Mouse (Mus musculus): ENCODE data around the gene Rer1. TPM values are rescaled to one million over a fixed set of nuclear protein-coding genes. Genes with fewer than 3 reads are reported as not detected.
"Not testable (repeated sequence)": the region's sequence is repeated elsewhere in the genome, so short reads cannot be mapped to it uniquely, and the experiment has no call there.

The Rer1 gene
- polyA plus RNA-seq, 1 experiment from 2014 or later: 136 TPM

GRCm38 (mm10) chr4:155090688-155091449, 4.7 kb upstream of the Rer1 start:
- ATAC-seq (ENCODE audit: insufficient number of reproducible peaks, low FRiP score): no peak
- Histone ChIP-seq H3K27ac (ENCODE audit: poor library complexity, severe bottlenecking) (no peak overlapping the region), H3K9ac (no peak overlapping the region), H3K4me3 (no peak overlapping the region), H3K4me1 (replicated peaks) (peaks cover 11% of the 10 kb centered on the region), H3K27me3 (replicated peaks) (no peaks in the 10 kb centered on the region), H3K4me2 (no peak overlapping the region), H3K9me3 (replicated peaks) (no peaks in the 10 kb centered on the region), H3K36me3 (peaks cover 13% of the 10 kb centered on the region; the same call in 1 of the 2 replicates)
- WGBS: 89% methylated on average over 13 of the region's 13 CpGs

- H3K9ac ChIP-seq: no peak overlapping the region
- no peaks in the 10 kb centered on the region for H3K27me3 ChIP-seq (replicated peaks)
- no peak for ATAC-seq (ENCODE audit: insufficient number of reproducible peaks, low FRiP score)
- H3K4me3 ChIP-seq: no peak overlapping the region
- H3K4me1 ChIP-seq (replicated peaks): peaks cover 11% of the 10 kb centered on the region
- H3K4me2 ChIP-seq: no peak overlapping the region
- H3K9me3 ChIP-seq (replicated peaks): no peaks in the 10 kb centered on the region
- 89% methylated on average over 4 of the region's 4 CpGs for WGBS
- H3K36me3 ChIP-seq: peaks cover 13% of the 10 kb centered on the region; the same call in 1 of the 2 replicates
- no peak overlapping the region for H3K27ac ChIP-seq (ENCODE audit: poor library complexity, severe bottlenecking)
These were observed 4.0 kb upstream of the Rer1 start for GRCm38 (mm10) chr4:155090147-155090546.

GRCm38 (mm10) chr4:155089241-155089640, 3.1 kb upstream of the Rer1 start:
- ATAC-seq (ENCODE audit: insufficient number of reproducible peaks, low FRiP score): no peak
- 86% methylated on average over 5 of the region's 5 CpGs for WGBS
- Histone ChIP-seq H3K36me3 (peaks cover 13% of the 10 kb centered on the region; the same call in 1 of the 2 replicates), H3K27ac (ENCODE audit: poor library complexity, severe bottlenecking) (no peak overlapping the region), H3K27me3 (replicated peaks) (no peaks in the 10 kb centered on the region), H3K4me3 (no peak overlapping the region), H3K4me1 (replicated peaks) (peaks cover 20% of the 10 kb centered on the region), H3K4me2 (no peak overlapping the region), H3K9ac (no peak overlapping the region), H3K9me3 (replicated peaks) (no peaks in the 10 kb centered on the region)

GRCm38 (mm10) chr4:155085206-155086107, 725 bp downstream of the Rer1 start:
- ATAC-seq (ENCODE audit: insufficient number of reproducible peaks, low FRiP score): peak; percentile 79; the same call in 1 of the 2 replicates
- 6% methylated on average over 29 of the region's 35 CpGs for WGBS
- Histone ChIP-seq H3K27me3 (replicated peaks) (no peaks in the 10 kb centered on the region), H3K36me3 (peaks cover 22% of the 10 kb centered on the region), H3K9me3 (replicated peaks) (no peaks in the 10 kb centered on the region), H3K27ac (ENCODE audit: poor library complexity, severe bottlenecking) (peak overlapping the region; percentile 94), H3K4me1 (replicated peaks) (peaks cover 43% of the 10 kb centered on the region), H3K4me3 (peak overlapping the region; percentile 88), H3K9ac (peak overlapping the region; percentile 96), H3K4me2 (peak overlapping the region; percentile 93)

- H3K36me3 ChIP-seq: peaks cover 33% of the 10 kb centered on the region
- no peak for ATAC-seq (ENCODE audit: insufficient number of reproducible peaks, low FRiP score)
- H3K4me2 ChIP-seq: peak overlapping the region; percentile 93
- 86% methylated on average over 7 of the region's 7 CpGs for WGBS
- H3K27ac ChIP-seq (ENCODE audit: poor library complexity, severe bottlenecking): no peak overlapping the region
- no peaks in the 10 kb centered on the region for H3K27me3 ChIP-seq (replicated peaks)
- H3K4me3 ChIP-seq: no peak overlapping the region
- H3K9me3 ChIP-seq (replicated peaks): no peaks in the 10 kb centered on the region
- H3K9ac ChIP-seq: 0 out of 2 replicates have a peak overlapping the region, but pooled peaks have one; percentile 96
- peaks cover 43% of the 10 kb centered on the region for H3K4me1 ChIP-seq (replicated peaks)
These were observed 1.8 kb downstream of the Rer1 start for GRCm38 (mm10) chr4:155084351-155084750.

- ATAC-seq (ENCODE audit: insufficient number of reproducible peaks, low FRiP score): no peak
- no peak overlapping the region for H3K27ac ChIP-seq (ENCODE audit: poor library complexity, severe bottlenecking)
- no peak overlapping the region for H3K4me2 ChIP-seq
- peaks cover 43% of the 10 kb centered on the region for H3K4me1 ChIP-seq (replicated peaks)
- 79% methylated on average over 4 of the region's 4 CpGs for WGBS
- H3K9ac ChIP-seq: no peak overlapping the region
- no peak overlapping the region for H3K4me3 ChIP-seq
- peaks cover 34% of the 10 kb centered on the region for H3K36me3 ChIP-seq
- no peaks in the 10 kb centered on the region for H3K27me3 ChIP-seq (replicated peaks)
- H3K9me3 ChIP-seq (replicated peaks): no peaks in the 10 kb centered on the region
These were observed 2.6 kb downstream of the Rer1 start for GRCm38 (mm10) chr4:155083553-155083952.

GRCm38 (mm10) chr4:155079666-155080065, 6.5 kb downstream of the Rer1 start:
- Histone ChIP-seq H3K4me1 (replicated peaks) (peaks cover 27% of the 10 kb centered on the region), H3K4me3 (no peak overlapping the region), H3K9me3 (replicated peaks) (no peaks in the 10 kb centered on the region), H3K36me3 (peaks cover 71% of the 10 kb centered on the region), H3K9ac (no peak overlapping the region), H3K4me2 (no peak overlapping the region), H3K27ac (ENCODE audit: poor library complexity, severe bottlenecking) (no peak overlapping the region), H3K27me3 (replicated peaks) (no peaks in the 10 kb centered on the region)
- no peak for ATAC-seq (ENCODE audit: insufficient number of reproducible peaks, low FRiP score)
- 92% methylated on average over 6 of the region's 6 CpGs for WGBS

- WGBS: 86% methylated on average over 10 of the region's 10 CpGs
- not testable (repeated sequence) for ATAC-seq (ENCODE audit: insufficient number of reproducible peaks, low FRiP score); H3K9me3 ChIP-seq (replicated peaks); H3K9ac ChIP-seq; H3K27ac ChIP-seq (ENCODE audit: poor library complexity, severe bottlenecking); H3K27me3 ChIP-seq (replicated peaks); H3K4me3 ChIP-seq; H3K4me2 ChIP-seq
- Histone ChIP-seq H3K36me3 (peaks cover 78% of the 10 kb centered on the region), H3K4me1 (replicated peaks) (peaks cover 18% of the 10 kb centered on the region)
These were observed 7.4 kb downstream of the Rer1 start for GRCm38 (mm10) chr4:155078808-155079207.

- Histone ChIP-seq H3K4me2 (no peak overlapping the region), H3K4me1 (replicated peaks) (no peaks in the 10 kb centered on the region), H3K4me3 (no peak overlapping the region), H3K9ac (no peak overlapping the region), H3K27me3 (replicated peaks) (no peaks in the 10 kb centered on the region), H3K9me3 (replicated peaks) (no peaks in the 10 kb centered on the region), H3K36me3 (peaks cover 91% of the 10 kb centered on the region), H3K27ac (ENCODE audit: poor library complexity, severe bottlenecking) (no peak overlapping the region)
- WGBS: 88% methylated on average over 9 of the region's 9 CpGs
- no peak for ATAC-seq (ENCODE audit: insufficient number of reproducible peaks, low FRiP score)
These were observed 9.5 kb downstream of the Rer1 start for GRCm38 (mm10) chr4:155076677-155077076.

GRCm38 (mm10) chr4:155075813-155076212, 10.4 kb downstream of the Rer1 start:
- H3K27me3 ChIP-seq (replicated peaks): no peaks in the 10 kb centered on the region
- WGBS: 86% methylated on average over 2 of the region's 2 CpGs
- H3K36me3 ChIP-seq: peaks cover 94% of the 10 kb centered on the region
- H3K27ac ChIP-seq (ENCODE audit: poor library complexity, severe bottlenecking): no peak overlapping the region
- H3K9me3 ChIP-seq (replicated peaks): no peaks in the 10 kb centered on the region
- no peak overlapping the region for H3K9ac ChIP-seq
- H3K4me1 ChIP-seq (replicated peaks): no peaks in the 10 kb centered on the region
- no peak overlapping the region for H3K4me3 ChIP-seq
- ATAC-seq (ENCODE audit: insufficient number of reproducible peaks, low FRiP score): no peak
- no peak overlapping the region for H3K4me2 ChIP-seq

GRCm38 (mm10) chr4:155075137-155075536, 11.0 kb downstream of the Rer1 start:
- H3K27me3 ChIP-seq (replicated peaks): no peaks in the 10 kb centered on the region
- H3K4me3 ChIP-seq: no peak overlapping the region
- no peak overlapping the region for H3K27ac ChIP-seq (ENCODE audit: poor library complexity, severe bottlenecking)
- WGBS: 90% methylated on average over 9 of the region's 9 CpGs
- H3K4me1 ChIP-seq (replicated peaks): no peaks in the 10 kb centered on the region
- no peak for ATAC-seq (ENCODE audit: insufficient number of reproducible peaks, low FRiP score)
- no peaks in the 10 kb centered on the region for H3K9me3 ChIP-seq (replicated peaks)
- peaks cover 94% of the 10 kb centered on the region for H3K36me3 ChIP-seq
- H3K4me2 ChIP-seq: no peak overlapping the region
- H3K9ac ChIP-seq: no peak overlapping the region
